Mouse (Mus musculus): ENCODE measurements around the gene Gab1. TPM values are rescaled to one million over a fixed set of nuclear protein-coding genes. Genes with fewer than 3 reads are reported as not detected.
A peak's percentile ranks its signal among the peaks of the same experiment; 100 is the strongest.

Gene Gab1
- polyA plus RNA-seq, 1 experiment from 2014 or later, result 7.3 TPM

DNA sequence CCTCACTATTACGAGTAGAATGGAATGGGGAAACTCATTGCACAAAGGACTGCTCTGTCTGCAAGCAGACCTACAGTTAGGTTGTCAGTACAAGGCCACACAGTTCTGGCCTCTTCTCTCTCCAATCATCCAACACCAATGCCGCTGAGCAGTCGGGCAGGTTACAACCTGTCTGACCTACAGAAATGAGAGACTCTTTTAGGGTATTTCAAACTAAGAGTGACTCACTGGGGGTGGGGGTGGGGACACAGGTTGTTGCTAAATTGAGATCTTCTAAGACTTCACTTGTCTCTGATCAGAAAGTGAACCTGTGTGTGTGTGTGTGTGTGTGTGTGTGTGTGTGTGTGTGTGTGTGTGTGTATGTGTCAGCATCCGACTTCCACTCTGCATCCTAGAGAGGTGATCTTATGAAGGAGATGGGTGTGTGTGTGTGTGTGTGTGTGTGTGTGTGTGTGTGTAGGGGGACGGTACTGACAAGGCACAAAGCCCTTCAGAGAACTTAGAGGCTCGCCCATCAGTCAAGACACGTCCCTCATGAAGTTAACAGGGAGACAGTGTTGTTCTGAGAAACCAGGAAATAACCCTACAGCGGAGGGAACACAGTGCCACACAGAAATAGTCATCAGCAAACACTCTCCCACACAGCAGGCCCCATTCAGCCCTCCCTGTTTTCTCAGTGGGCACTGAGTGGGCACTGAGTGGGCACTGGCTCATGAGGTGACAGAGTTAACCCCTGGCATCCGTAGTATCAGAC, 27.7 kb downstream of the Gab1 start:
- Histone ChIP-seq H3K27ac (replicated peaks) (peak overlapping the region; percentile 93), H3K4me2 (replicated peaks; ENCODE audit: low read depth) (peak overlapping the region; percentile 52), H3K36me3 (ENCODE audit: control insufficient read depth, insufficient read depth, low read length) (no peaks in the 10 kb centered on the region), H3K27me3 (ENCODE audit: control insufficient read depth, insufficient read depth, low read length) (no peaks in the 10 kb centered on the region), H3K9me3 (ENCODE audit: control insufficient read depth, low read length) (no peaks in the 10 kb centered on the region), H3K9ac (ENCODE audit: low read length) (no peak overlapping the region), H3K4me1 (replicated peaks; ENCODE audit: control insufficient read depth, insufficient read depth) (no peaks in the 10 kb centered on the region), H3K4me3 (ENCODE audit: low read depth, low read length) (0 out of 2 replicates have a peak overlapping the region, but pooled peaks have one; percentile 12)
- DNase-seq (ENCODE audit: low spot score), result peak; percentile 26
- ATAC-seq (ENCODE audit: low FRiP score, low TSS enrichment), result peak; percentile 65
- TF ChIP-seq CTCF (IDR thresholded peaks at IDR 0.05; ENCODE audit: low read depth) (no peak), EP300 (optimal IDR thresholded peaks at IDR 0.05) (no peak)
- 43% methylated on average over 8 of the region's 9 CpGs for WGBS

DNA sequence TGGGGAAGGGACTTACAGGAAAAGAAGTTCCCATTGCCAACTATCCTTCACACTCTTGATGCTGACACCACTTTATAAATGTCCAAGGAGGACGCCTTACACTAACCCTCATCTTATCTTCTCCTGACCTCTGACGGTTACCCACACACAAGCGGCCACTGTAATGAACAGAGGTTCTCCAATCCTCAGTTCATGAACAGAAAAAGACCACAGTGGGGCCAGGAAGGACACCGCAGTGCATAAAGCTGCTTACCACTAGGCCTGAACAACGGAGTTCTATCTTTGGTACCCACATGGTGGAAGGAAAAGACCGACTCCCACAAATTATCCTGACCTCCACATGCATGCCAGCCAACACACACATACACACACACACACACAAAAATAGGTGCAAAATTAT, 28.7 kb downstream of the Gab1 start:
- Histone ChIP-seq H3K27me3 (ENCODE audit: control insufficient read depth, insufficient read depth, low read length) (no peaks in the 10 kb centered on the region), H3K4me1 (replicated peaks; ENCODE audit: control insufficient read depth, insufficient read depth) (no peaks in the 10 kb centered on the region), H3K36me3 (ENCODE audit: control insufficient read depth, insufficient read depth, low read length) (no peaks in the 10 kb centered on the region), H3K4me2 (replicated peaks; ENCODE audit: low read depth) (no peak overlapping the region), H3K27ac (replicated peaks) (peak overlapping the region; percentile 56), H3K9me3 (ENCODE audit: control insufficient read depth, low read length) (no peaks in the 10 kb centered on the region), H3K9ac (ENCODE audit: low read length) (no peak overlapping the region), H3K4me3 (ENCODE audit: low read depth, low read length) (no peak overlapping the region)
- ATAC-seq (ENCODE audit: low FRiP score, low TSS enrichment) (no peak), DNase-seq (ENCODE audit: low spot score) (no peak)
- WGBS, result 65% methylated on average over 6 of the region's 6 CpGs
- TF ChIP-seq EP300 (optimal IDR thresholded peaks at IDR 0.05) (no peak), CTCF (IDR thresholded peaks at IDR 0.05; ENCODE audit: low read depth) (no peak)

DNA sequence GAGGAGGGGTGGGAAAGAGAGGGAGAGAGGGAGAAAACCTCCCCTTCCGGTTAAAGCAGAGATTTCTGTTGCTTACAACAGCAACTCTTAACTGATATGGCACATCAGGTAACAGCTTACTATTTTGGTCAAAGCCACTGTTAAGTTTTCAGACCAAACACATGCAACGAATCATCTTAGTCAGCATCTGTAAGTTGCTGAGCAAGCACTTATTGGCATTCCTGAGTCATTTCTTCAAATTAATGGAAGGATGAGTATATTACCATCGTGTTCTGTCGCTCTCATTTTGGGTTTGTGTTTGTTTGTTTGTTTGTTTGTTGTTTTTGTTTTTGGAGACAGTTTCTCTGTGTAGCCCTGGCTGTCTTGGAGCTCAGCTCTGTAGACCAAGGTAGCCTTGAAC, 30.3 kb downstream of the Gab1 start:
- Histone ChIP-seq H3K9me3 (ENCODE audit: control insufficient read depth, low read length) (no peaks in the 10 kb centered on the region), H3K9ac (ENCODE audit: low read length) (no peak overlapping the region), H3K27me3 (ENCODE audit: control insufficient read depth, insufficient read depth, low read length) (no peaks in the 10 kb centered on the region), H3K27ac (replicated peaks) (no peak overlapping the region), H3K4me2 (replicated peaks; ENCODE audit: low read depth) (no peak overlapping the region), H3K4me3 (ENCODE audit: low read depth, low read length) (no peak overlapping the region), H3K4me1 (replicated peaks; ENCODE audit: control insufficient read depth, insufficient read depth) (no peaks in the 10 kb centered on the region), H3K36me3 (ENCODE audit: control insufficient read depth, insufficient read depth, low read length) (no peaks in the 10 kb centered on the region)
- TF ChIP-seq EP300 (optimal IDR thresholded peaks at IDR 0.05), result no peak
- no peak for TF ChIP-seq CTCF (IDR thresholded peaks at IDR 0.05; ENCODE audit: low read depth)
- WGBS, result 71% methylated on average over 4 of the region's 4 CpGs
- ATAC-seq (ENCODE audit: low FRiP score, low TSS enrichment) (no peak), DNase-seq (ENCODE audit: low spot score) (no peak)

DNA sequence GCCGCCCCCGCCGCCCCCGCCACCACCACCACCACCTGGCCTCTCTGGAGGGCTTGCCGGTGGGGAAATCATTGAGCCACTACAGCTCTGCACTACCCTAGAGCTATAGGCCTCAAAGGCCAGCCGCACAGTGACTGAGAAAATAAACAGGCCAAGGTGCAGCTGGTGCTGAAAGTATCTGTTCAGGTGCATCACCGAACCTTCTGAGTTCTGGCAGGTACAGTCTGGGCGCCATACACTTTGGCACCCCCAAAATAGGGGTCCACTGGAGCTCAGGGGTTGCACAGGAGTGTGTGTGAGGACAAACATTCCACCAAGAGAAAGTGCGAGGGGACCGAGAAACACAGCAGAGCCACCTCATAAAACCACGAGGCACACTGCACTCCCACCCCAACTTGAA, 31.7 kb downstream of the Gab1 start:
- Histone ChIP-seq H3K9me3 (ENCODE audit: control insufficient read depth, low read length) (no peaks in the 10 kb centered on the region), H3K4me1 (replicated peaks; ENCODE audit: control insufficient read depth, insufficient read depth) (no peaks in the 10 kb centered on the region), H3K27me3 (ENCODE audit: control insufficient read depth, insufficient read depth, low read length) (no peaks in the 10 kb centered on the region), H3K9ac (ENCODE audit: low read length) (peak overlapping the region; percentile 23; the same call in 1 of the 2 replicates), H3K4me2 (replicated peaks; ENCODE audit: low read depth) (no peak overlapping the region), H3K36me3 (ENCODE audit: control insufficient read depth, insufficient read depth, low read length) (no peaks in the 10 kb centered on the region), H3K27ac (replicated peaks) (peak overlapping the region; percentile 87), H3K4me3 (ENCODE audit: low read depth, low read length) (no peak overlapping the region)
- TF ChIP-seq CTCF (IDR thresholded peaks at IDR 0.05; ENCODE audit: low read depth) (no peak), EP300 (optimal IDR thresholded peaks at IDR 0.05) (no peak)
- DNase-seq (ENCODE audit: low spot score) (no peak), ATAC-seq (ENCODE audit: low FRiP score, low TSS enrichment) (no peak)
- 60% methylated on average over 11 of the region's 11 CpGs for WGBS

DNA sequence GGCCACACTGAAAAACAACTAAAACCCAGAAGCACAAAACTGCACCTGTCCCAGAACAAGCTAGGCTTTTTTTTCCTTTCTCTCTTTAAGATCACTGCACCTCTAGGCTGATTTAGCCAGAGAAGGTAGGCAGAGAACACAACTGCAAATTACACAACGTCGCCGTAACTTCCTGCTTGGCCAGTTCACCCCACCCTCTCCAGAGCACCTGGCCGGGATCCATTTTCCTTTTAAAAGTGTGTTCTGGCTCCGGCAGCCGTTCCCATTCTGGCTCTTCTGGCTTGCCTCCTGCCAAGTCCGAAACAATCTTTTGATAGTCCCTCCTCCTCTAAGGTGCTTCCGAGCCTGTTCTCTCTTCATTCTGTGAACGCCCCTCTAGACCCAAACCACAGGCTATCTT, 32.4 kb downstream of the Gab1 start:
- no peaks in the 10 kb centered on the region for H3K9me3 ChIP-seq (ENCODE audit: control insufficient read depth, low read length)
- peak overlapping the region; percentile 87 for H3K27ac ChIP-seq (replicated peaks)
- 24% methylated on average over 9 of the region's 9 CpGs for WGBS
- DNase-seq (ENCODE audit: low spot score) (peak; percentile 81), ATAC-seq (ENCODE audit: low FRiP score, low TSS enrichment) (peak; percentile 79)
- TF ChIP-seq CTCF (IDR thresholded peaks at IDR 0.05; ENCODE audit: low read depth), result no peak
- TF ChIP-seq EP300 (optimal IDR thresholded peaks at IDR 0.05), result no peak
- 0 out of 2 replicates have a peak overlapping the region, but pooled peaks have one; percentile 0 for H3K9ac ChIP-seq (ENCODE audit: low read length)
- H3K4me2 ChIP-seq (replicated peaks; ENCODE audit: low read depth), result peak overlapping the region; percentile 2; the same call in 1 of the 2 replicates
- no peak overlapping the region for H3K4me3 ChIP-seq (ENCODE audit: low read depth, low read length)
- H3K27me3 ChIP-seq (ENCODE audit: control insufficient read depth, insufficient read depth, low read length), result no peaks in the 10 kb centered on the region
- no peaks in the 10 kb centered on the region for H3K36me3 ChIP-seq (ENCODE audit: control insufficient read depth, insufficient read depth, low read length)
- H3K4me1 ChIP-seq (replicated peaks; ENCODE audit: control insufficient read depth, insufficient read depth), result no peaks in the 10 kb centered on the region

DNA sequence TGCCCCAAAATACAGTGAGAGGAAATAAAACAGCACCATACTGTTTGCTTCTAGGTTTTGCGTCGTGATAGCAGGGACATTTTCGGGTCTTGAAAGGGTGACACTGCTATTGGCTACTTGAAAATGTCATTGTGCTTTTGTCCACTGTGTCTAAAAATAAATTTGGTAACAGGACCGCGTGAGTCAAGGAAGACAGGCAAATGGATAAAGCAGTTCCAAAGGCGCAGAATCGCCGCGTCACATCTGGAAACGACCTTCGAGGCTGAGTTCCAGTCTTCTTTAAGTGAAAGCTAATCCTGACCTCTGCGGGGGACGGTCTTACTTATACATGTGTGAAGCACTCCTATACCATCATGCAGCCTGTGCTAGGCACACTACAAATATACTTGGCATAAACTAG, 35.0 kb downstream of the Gab1 start:
- Histone ChIP-seq H3K27me3 (ENCODE audit: control insufficient read depth, insufficient read depth, low read length) (no peaks in the 10 kb centered on the region), H3K9me3 (ENCODE audit: control insufficient read depth, low read length) (no peaks in the 10 kb centered on the region), H3K4me3 (ENCODE audit: low read depth, low read length) (no peak overlapping the region), H3K9ac (ENCODE audit: low read length) (no peak overlapping the region), H3K36me3 (ENCODE audit: control insufficient read depth, insufficient read depth, low read length) (no peaks in the 10 kb centered on the region), H3K4me1 (replicated peaks; ENCODE audit: control insufficient read depth, insufficient read depth) (no peaks in the 10 kb centered on the region), H3K4me2 (replicated peaks; ENCODE audit: low read depth) (no peak overlapping the region), H3K27ac (replicated peaks) (no peak overlapping the region)
- ATAC-seq (ENCODE audit: low FRiP score, low TSS enrichment) (no peak), DNase-seq (ENCODE audit: low spot score) (no peak)
- no peak for TF ChIP-seq CTCF (IDR thresholded peaks at IDR 0.05; ENCODE audit: low read depth)
- TF ChIP-seq EP300 (optimal IDR thresholded peaks at IDR 0.05), result no peak
- 89% methylated on average over 13 of the region's 13 CpGs for WGBS
